Mouse (Mus musculus) c-Kit-positive CD71-positive TER-119-positive erythroid progenitor cells, embryonic 14.5 days (primary cell): Measurements from ENCODE around the gene Spock1.
A peak's percentile ranks its signal among the peaks of the same experiment; 100 is the strongest.

Experiments used
- DNase-seq: peaks from one replicate; pipeline ENCODE4 v3.0.0-alpha.2; 2013; ENCODE audit warnings: low spot score

Spock1 gene

DNA sequence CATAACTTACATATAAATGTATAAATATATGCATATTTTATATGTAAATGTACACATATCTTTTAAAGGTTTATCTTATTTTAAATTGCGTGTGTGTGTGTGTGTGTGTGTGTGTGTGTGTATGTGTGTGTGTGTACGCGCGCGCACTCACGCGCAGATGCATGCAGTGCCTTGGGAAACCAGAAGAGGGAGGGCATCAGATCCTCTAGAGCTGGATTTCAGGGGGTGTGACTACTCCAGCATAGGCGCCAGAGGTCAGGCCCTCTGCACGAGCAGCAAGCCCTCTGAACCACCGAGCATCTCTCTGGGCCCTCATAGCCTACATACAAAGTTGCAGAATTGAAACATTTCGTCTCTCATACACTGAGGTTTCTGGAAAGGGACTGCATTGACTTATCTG lies 180.4 kb downstream of the Spock1 start:
- no peak for DNase-seq

DNA sequence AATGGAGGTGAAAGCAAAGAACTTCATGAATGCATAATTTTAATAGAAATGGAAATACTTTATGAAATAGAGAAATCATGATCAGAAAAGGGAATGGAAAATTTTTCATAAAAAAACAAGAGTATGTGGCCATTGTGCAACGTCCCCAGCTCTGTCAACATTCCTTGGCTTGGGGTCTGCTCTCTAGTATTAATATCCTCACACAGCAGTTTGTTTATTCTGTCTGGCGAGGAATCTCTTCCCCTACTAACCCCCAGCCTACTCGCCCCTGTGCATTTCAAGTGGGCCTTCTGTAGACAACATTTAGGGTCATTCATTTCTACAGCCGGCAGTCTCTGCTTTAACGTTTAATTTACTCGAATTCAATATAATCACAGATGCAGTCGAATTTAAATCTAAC lies 181.5 kb downstream of the Spock1 start:
- DNase-seq = no peak

DNA sequence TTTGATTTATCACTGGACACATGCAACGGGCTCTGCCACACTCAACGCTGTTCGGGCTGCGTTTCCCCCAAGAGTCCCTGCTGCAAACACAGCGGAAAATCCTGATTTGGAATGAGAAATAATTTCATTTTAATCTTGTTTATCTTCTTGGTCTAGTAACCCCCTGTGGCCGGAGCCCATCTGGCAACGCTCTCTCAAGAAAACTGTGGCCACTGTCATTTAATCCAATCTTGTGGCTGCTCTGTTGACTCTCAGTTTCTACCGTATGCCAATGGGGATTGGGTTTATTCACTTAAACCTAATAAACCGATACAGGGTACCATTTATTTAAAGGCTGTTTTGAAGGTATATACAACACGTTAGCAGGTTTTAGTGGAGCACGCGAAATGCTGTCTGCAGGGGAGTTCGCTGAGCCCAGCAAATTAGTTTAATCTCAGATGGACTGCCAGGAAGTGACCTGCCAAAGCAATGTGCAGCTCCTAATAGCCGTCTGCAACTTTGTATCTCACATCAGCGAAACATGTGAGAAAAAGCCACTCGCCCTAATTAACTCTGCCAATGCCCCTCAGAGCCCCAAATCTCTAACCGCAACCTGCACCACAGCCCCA lies 185.7 kb downstream of the Spock1 start:
- DNase-seq = no peak

DNA sequence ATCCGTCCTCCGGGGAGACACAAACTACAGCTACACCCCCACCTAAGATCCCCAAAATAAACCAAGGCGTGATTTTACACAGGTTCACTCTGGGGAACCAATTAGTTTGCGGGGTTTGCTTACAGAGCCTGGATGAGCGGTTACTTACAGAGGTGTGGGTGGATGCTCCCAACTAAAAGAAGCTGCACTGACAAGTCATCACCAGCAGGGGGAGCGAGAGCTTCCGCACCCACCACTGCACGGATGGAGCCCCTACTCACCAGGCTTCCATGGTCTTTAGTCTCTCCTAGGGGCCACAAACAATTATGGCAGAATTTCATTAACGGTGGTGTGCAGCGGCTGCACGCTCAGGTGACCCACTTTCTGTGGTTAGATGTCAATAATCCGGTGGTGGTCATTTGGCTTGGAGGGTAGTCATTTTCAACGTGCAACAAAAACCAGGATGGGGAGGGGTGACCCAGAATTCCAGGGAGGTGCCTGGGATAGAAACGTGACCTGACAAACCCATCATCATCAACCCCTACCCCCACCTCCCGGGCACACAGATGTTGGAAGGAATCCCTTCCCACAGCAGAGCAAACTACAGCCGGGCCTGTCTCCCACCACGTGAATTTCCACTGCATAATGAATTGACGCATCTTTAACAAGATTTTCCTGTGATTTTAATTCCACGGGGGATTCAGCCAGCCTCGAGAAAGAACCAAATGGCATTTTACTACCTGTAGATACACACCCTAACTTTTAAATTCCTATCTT lies 186.4 kb downstream of the Spock1 start:
- DNase-seq = no peak

DNA sequence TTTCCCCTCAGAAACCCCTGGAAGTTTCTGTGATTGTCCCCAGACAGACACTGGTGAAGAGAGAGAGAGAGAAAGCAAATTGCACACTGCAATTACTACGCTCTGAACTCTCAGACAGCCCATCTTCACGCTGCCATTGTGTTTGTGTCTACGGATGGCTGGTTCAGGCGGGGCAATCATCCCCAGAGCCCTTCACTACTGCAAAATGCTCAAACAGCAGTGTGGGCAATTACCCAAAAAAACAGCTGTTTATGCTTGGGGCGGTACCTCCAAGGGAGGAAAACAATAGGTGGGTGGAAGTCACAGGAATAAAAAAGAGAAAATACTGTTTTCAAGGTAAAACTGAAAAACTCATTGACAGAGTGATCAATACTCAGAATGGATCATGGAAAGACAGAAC lies 190.0 kb downstream of the Spock1 start:
- no peak for DNase-seq

DNA sequence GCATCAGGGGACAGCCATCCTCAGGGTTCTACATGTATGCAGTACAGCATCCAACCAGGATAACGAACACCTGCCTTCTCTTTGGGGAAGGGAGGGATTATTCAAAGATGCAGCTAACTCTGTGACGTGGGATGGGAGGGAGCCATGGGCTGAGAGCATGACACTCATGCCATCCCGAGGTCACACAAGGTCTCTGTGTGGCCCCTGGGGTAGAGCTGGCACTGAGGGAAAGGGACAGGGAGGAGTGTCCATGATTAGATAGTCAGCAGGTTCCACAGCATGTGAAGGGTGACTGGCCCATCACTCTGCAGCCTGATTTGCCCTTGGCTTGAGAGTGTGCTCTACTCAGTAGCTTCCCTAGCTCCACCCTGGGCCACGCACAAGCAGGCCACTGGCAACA lies 195.2 kb downstream of the Spock1 start:
- DNase-seq = no peak

DNA sequence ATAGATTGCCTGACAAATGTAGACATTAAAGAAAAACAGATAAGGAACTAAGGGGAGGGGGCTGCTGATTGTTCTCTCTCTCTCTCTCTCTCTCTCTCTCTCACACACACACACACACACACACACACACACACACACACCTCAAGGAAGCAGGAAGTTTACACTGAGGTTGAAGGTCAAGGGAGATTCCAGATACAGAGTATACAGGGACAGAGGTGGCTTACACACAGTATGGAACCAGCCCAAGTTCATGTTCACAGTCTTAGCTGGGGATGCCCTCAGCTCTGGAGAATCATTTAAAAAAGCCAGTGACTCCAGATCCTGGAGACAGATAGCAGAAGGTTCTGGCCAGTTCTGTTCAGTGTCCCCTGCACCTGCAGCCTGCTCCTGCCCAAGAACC lies 199.7 kb downstream of the Spock1 start:
- DNase-seq = no peak

DNA sequence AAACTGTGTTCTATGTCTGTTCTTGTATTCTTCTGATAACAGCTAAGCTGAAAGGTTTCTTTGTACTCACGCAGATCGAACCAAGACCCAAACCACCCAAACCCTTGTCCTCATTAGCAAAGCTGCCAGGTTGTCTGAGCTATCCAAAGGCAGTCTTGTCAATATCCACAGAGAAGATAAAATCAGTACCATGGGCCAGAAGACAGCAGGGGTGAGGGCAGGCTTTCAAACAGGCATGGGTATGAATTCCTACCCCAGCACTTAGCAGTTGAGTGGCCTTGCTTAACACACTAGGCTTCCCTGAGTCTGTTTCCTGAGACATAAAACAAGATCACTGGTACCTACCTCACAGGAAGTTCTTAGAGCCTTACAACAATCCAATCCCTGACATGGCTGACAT lies 205.2 kb downstream of the Spock1 start:
- DNase-seq = no peak

DNA sequence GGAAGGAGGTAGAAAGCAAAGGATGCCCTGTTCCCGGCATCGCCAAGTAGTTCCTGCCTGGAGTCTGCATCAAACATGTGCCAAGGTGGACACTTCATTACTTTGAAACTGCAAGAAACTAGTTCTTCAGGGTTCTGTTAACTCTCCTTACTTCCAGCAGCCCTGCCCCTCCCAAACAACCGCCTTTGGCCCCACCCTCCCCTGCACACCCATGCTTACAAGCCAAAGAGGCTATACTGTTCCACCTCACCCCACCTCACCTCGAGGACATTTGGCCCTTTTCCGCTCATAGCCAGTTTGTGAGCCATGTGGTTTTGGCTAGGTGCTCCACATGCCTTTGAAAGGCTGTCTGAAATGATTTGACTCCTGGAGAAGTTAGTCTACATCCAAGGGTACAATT lies 211.4 kb downstream of the Spock1 start:
- DNase-seq = no peak

DNA sequence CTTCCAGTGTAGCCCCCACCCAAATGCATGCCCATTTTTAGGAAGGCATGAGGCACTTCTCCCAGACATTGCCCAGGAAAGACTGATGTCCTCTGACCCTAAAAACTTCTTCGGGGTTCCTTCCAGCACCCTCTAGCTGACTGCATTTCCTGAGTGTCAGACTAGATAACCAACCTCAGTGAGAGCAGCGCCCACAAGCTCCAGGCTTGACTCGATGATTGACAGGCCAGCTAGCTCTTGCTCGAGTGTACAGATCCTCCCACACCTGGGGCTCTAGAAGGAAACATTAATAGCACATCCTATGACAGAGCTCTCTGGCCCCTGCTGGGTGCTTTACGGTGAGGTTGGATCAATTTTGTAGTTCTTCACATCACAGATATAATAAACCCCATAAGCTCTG lies 219.2 kb downstream of the Spock1 start:
- DNase-seq = no peak

DNA sequence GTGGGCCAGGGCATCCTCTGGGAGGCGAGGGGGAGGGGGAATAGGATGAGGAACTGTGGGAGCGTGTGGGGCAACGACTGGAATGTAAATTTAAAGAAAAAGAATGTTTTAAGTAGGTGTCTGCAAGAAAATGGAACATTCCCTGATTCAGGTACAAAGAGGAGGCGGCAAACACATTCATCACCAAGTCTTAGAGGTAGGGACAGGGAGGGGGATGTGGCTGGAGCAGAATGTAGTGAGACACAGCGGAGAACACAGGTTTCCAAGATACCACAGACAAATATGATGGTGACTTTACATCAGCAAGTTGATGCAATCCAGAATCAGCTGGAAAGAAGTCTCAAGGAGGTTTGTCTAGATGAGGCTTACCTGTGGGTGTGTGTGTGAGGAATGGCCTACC lies 221.7 kb downstream of the Spock1 start:
- no peak for DNase-seq

DNA sequence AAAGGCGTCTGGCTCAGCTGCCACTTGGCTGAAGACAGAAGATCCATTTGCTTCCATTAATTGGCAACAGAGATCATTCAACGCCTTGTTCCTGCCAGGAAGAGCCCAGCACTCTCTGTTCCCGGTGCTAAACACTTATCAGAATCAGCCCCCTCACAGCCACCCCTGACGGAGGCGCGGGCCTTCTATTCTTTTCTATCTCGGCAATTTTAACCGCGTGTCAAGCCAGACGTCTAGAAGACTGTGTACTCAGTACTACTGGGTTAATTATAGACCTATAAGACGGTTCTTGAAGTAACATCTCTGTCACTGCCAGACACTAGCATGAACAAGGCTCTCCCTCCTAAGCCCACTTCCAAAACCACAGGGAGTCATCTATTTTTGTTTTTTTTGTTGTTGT lies 222.9 kb downstream of the Spock1 start:
- DNase-seq = no peak

DNA sequence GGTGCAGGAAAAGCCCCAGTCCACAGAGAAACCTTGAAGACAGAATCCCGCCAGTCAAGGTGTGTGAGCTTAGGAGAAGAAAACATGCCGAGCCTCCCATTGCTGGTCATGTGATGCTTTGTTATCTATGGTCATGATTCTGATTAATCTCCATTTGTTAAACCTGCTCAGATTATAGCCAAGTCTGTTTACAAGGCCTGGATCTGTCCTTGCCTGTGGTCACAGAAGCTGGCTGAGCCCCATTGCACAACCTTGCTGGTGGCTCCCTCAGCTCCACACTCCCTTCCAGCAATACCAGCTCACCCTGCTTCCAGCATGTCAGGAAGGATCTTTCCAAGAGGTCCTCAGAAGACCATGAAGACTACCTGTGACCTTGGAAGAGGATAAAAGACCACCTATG lies 228.5 kb downstream of the Spock1 start:
- DNase-seq = no peak

DNA sequence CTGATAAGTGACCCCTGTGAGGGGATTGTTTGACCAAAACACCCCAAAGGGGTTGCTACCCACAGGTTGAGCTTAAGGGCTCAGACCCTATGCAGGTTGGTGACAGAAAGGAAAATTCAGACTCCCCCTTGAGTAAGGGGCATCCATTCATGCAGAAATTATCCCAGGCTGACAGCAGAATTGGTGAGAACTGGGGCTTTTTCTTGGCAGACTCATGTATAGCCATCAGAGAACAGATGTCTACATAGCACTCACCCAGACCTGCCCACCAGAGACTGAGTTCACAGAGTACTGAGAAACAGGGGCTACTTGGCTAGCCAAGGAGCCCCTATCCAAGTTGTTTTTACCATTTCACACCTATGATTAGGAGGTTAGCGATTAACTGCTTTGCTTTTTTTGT lies 231.3 kb downstream of the Spock1 start:
- DNase-seq = no peak

DNA sequence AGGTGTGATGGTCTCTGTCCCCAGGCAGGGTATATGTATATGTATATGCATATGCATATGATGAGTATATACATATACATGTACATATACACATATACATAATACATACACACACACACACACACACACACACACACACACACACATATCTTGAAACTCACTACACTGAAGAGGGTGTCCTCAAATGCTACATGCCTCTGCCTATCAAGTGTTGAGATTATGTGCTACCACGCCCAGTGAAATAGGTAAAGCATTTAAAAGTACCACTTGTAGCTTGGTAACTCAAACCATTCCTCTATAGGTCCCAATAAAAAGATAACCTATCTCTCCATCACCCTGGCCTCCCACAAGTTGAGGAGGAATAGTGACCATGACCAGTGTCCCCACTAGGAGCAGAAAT lies 234.7 kb downstream of the Spock1 start:
- peak; percentile 42 for DNase-seq

DNA sequence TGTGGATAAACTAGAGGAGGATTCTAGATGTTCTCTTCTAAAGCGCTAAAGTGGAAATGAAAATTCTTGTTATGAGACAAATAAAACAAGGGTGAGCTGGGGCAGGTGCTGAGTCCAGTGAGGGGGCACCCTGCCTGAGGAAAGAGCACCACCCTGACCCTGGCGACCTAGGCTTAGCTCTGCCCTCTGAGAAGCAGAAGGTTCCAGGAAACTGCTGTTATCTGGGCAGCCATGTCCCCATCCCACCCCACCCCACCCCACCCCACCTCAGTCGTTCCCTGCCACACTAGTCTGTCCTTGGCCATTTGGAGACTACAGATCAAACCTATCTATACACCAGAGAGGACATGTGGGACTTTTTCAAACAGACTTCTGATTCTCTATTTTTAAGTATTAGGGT lies 235.4 kb downstream of the Spock1 start:
- peak; percentile 83 for DNase-seq

DNA sequence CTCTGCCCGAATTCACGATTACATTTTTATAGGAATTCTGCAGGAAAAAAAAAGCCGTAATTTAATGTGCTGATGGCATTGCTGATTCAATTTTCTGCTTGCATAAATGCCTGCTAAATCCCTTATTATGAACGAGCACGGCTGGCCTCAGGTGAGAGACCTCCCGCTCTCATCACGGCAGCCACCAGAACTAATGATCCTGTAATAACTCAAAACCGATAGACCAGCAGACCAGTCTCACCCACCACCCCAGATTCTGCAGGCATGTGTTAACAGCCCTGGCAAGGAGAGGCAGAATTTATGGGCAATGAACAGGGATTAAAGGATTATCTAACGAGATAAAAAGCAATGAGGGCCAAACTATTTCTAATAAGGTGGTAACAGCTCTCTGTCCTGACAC lies 236.2 kb downstream of the Spock1 start:
- DNase-seq = no peak

DNA sequence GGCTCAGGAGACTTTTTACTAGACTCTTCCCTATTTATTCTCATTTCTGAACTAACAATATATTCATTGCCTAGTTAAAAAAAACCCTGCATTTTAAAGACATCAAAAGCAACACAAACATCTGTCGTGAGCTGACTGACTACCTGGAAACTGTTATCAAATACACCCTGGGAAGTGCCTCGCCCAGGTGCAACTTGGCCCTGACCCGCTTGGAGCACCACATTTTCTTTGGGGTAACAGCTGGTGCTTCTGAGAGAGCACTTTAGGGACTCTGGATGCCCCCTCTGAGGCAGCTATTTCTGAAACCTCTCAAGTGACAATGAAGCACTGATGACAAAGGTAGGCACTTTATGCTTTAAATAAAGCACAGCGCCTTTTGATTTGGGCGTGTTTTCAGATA lies 236.8 kb downstream of the Spock1 start:
- peak; percentile 68 for DNase-seq

DNA sequence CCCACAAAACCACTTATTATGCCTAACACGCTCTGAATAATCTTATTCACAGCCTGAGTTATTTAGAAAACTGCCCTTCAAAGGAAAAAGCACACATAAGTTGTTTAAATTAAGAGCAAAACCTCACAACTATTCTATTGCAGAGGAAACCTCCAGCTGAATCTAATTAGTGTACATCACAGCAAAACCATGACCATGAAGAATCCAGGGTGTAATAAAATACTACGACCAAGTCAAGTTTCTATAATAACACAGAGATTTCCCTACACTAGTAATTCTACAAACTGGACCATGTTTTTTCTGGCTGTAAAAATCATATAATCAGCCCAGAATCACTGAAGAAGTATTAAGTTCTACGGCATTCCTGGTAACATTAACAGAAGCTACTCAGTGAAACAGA lies 240.5 kb downstream of the Spock1 start:
- DNase-seq = no peak

DNA sequence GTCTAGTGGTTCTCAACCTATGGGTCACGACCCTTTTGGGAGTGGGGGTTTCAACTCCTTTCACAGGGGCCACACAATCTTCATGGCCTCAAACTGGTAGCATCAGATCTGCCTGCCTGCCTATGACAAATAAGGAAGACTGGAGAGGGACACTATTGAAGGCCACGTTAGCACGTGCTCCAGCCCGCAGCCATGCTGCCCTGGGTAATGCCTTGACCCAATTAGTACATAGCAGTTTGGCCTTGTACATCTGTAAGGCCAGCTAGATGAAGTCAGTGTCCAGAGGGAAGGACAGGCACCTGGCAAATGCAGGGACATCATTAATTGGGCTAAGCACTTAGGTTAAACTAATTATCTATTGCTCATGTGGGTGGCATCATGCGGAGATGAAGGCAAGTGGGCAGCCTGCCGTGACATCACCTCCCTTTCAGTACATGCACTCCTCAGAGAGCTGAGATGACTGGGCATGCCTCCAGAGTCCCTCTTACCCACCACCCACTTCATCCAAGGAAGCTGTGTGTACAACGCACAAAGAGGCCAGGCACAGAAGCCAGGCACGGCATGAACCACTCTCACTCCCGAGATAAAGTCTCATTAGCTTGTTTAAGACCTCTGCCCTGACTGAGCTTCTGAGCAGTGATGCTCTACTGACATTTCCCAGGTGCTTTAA lies 241.8 kb downstream of the Spock1 start:
- no peak for DNase-seq

DNA sequence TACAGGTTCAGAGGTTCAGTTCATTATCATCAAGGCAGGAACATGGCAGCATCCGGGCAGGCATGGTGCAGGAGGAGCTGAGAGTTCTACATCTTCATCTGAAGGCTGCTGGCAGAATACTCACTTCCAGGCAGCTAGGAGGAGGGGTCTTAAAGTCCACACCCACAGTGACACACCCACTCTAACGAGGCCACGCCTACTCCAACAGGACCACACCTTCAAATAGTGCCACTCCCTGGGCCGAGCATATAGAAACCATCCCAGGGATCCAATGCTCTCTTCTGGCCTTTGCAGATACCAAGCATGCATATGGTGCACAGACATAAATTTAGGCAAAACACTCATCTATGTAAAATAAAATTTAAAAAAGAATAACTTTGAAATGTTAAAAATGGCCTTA lies 245.6 kb downstream of the Spock1 start:
- peak; percentile 64 for DNase-seq

DNA sequence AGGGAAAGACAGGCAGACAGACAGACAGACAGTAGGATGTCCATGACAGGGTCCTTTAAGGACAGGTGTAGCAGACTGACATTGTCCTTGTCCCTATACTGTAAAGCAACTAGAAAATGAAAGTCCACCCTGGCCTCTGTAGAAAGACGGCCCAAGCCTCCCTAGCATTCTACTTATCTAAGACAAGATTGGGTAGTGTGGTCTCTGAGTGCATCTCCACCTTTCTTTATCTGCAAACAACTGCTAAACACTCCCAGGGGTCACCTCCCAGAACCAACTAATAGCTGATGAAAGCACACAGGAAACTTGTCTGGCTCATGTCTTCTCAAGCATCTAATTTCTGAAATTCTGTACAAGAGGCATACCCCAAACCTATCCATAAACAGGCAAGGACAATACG lies 247.6 kb downstream of the Spock1 start:
- peak; percentile 37 for DNase-seq

DNA sequence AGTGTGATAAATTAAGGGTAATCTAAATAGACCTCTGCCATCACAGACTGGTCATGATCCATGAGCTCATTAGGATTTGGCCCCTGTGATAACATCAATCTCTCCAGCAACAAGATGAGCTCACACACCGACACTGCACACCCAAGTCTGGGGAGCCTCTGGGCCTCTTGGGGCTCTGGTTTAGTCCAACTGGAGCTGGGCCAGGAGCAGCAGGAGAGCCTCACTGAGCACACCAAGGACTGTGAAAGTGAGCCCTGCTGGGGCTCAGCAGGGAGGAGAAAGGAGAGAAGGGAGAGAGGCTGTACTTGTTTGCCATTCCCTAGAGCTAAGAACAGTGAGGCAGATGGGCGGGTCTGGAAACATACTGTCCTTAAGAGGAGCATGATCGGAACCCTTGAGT lies 248.3 kb downstream of the Spock1 start:
- peak; percentile 30 for DNase-seq

DNA sequence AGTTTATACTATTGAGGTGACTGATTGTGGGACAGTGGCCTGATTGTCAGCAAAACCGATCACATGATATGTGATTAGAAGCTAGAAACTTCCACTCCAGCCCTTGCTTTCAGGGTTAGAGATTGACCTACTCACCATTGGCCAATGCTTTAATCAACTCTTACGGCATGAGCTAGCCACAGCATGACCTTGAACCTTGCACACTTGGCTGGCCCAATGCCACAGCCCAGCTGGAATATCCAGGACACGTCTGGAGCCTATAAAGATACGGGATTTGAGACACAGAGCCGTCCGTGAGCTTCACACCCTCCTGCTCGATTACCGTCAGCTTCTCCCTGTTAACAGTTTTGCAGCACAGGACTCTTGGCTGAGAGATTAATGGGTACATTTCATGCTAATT lies 251.5 kb downstream of the Spock1 start:
- DNase-seq = no peak
